Mouse (Mus musculus): ENCODE results near the gene Dnajb13.
A peak's percentile ranks its signal among the peaks of the same experiment; 100 is the strongest.

Gene Dnajb13

GRCm38 (mm10) chr7:100506494-100506893 lies 8.3 kb downstream of the Dnajb13 start:
- DNase-seq: no peak

GRCm38 (mm10) chr7:100504740-100505487 lies 9.8 kb downstream of the Dnajb13 start:
- no peak for DNase-seq

GRCm38 (mm10) chr7:100503076-100503475 lies 11.7 kb downstream of the Dnajb13 start:
- no peak for DNase-seq

GRCm38 (mm10) chr7:100502374-100502922 lies 12.3 kb downstream of the Dnajb13 start:
- no peak for DNase-seq

GRCm38 (mm10) chr7:100501844-100502373 lies 12.9 kb downstream of the Dnajb13 start:
- DNase-seq: no peak

GRCm38 (mm10) chr7:100501027-100501843 lies 13.5 kb downstream of the Dnajb13 start:
- DNase-seq: no peak

GRCm38 (mm10) chr7:100500276-100500977 lies 14.3 kb downstream of the Dnajb13 start:
- DNase-seq: no peak

GRCm38 (mm10) chr7:100499465-100499864 lies 15.3 kb downstream of the Dnajb13 start:
- DNase-seq: no peak

- no peak for DNase-seq
Measured at GRCm38 (mm10) chr7:100497982-100498381, 16.8 kb downstream of the Dnajb13 start.

- no peak for DNase-seq
Measured at GRCm38 (mm10) chr7:100497402-100497801, 17.4 kb downstream of the Dnajb13 start.

- DNase-seq: no peak
Measured at GRCm38 (mm10) chr7:100496791-100497190, 18.0 kb downstream of the Dnajb13 start.

- DNase-seq: no peak
Measured at GRCm38 (mm10) chr7:100496371-100496770, 18.4 kb downstream of the Dnajb13 start.

GRCm38 (mm10) chr7:100495581-100496251 lies 19.0 kb downstream of the Dnajb13 start:
- DNase-seq: peak; percentile 67

- no peak for DNase-seq
Measured at GRCm38 (mm10) chr7:100495042-100495441, 19.7 kb downstream of the Dnajb13 start.

- DNase-seq: no peak
Measured at GRCm38 (mm10) chr7:100494415-100494831, 20.3 kb downstream of the Dnajb13 start.

- no peak for DNase-seq
Measured at GRCm38 (mm10) chr7:100493484-100494414, 21.0 kb downstream of the Dnajb13 start.

GRCm38 (mm10) chr7:100493117-100493483 lies 21.7 kb downstream of the Dnajb13 start, which contains the start of gene Ucp2:
Gene Ucp2, plus strand, starts transcription at chr7:100493337.
- DNase-seq: peak; percentile 60

- no peak for DNase-seq
Measured at GRCm38 (mm10) chr7:100492391-100493116, 22.2 kb downstream of the Dnajb13 start.

GRCm38 (mm10) chr7:100488474-100489048 lies 26.2 kb downstream of the Dnajb13 start:
- no peak for DNase-seq

GRCm38 (mm10) chr7:100487301-100487700 lies 27.5 kb downstream of the Dnajb13 start:
- no peak for DNase-seq

Data from right cerebral cortex, postnatal 14 days (tissue).